In the genomic region with DNA sequence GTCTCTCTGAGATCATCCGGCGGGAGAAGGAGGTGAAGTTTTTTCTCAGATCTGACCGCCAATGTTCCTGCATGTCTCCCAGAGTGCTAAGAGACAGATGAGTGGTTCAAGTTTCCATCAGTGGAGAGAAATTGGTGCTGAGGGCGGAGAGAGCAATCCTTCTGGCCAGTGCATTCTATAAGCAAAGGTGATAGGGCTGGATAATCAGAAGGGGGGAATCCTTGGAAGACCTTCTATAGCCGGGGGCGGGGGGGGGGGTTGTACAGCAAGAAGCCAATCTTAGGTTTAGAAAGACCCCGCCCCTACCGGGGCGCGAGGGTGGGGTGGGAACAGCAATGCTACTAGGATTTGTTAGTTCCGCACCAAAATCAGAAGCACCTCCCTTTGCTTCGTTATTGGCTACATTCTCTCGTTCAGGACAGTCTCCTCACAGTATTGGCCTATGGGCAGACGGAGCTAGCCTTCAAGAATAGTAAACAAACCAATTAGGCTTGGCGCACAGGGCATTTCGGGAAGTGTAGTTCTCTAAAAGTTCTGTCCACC, we compare ENCODE assay signal across 1 mouse cellular context.
TF ChIP-seq lines count a peak whose summit lies in the region.

No protein-coding gene starts in this region.

TF ChIP-seq in CH12.LX, 34 proteins besides CTCF, POLR2A, EP300 and RAD21 (continued from another document):
- no peak for TF ChIP-seq ZKSCAN1 (IDR thresholded peaks at IDR 0.05; ENCODE audit: borderline replicate concordance, low read depth, low read length)
- TF ChIP-seq BHLHE40 (IDR thresholded peaks at IDR 0.05; ENCODE audit: low read depth, low read length) = no peak
- no peak for TF ChIP-seq ZNF384 (IDR thresholded peaks at IDR 0.05; ENCODE audit: low read depth, low read length)
- 0 out of 2 replicates have a peak, but pooled peaks have one; percentile 0 for TF ChIP-seq IRF4 (IDR thresholded peaks at IDR 0.05; ENCODE audit: low read depth, low read length)
- no peak for TF ChIP-seq ETS1 (conservative IDR thresholded peaks at IDR 0.05; ENCODE audit: low read depth, low read length)
- TF ChIP-seq USF1 (IDR thresholded peaks at IDR 0.05; ENCODE audit: low read depth, low read length) = no peak
- no peak for TF ChIP-seq PAX5 (IDR thresholded peaks at IDR 0.05; ENCODE audit: low read length)
- no peak for TF ChIP-seq RCOR1 (conservative IDR thresholded peaks at IDR 0.05; ENCODE audit: low read depth, low read length)
- no peak for TF ChIP-seq ZMIZ1 (IDR thresholded peaks at IDR 0.05; ENCODE audit: low read depth, low read length)
- TF ChIP-seq MEF2A (IDR thresholded peaks at IDR 0.05; ENCODE audit: borderline replicate concordance, low read depth, low read length) = no peak
- peak; percentile 97 for TF ChIP-seq HCFC1 (IDR thresholded peaks at IDR 0.05; ENCODE audit: low read depth, low read length)
- TF ChIP-seq ELF1 (IDR thresholded peaks at IDR 0.05; ENCODE audit: low read depth, low read length) = peak; percentile 88
- TF ChIP-seq TCF12 (IDR thresholded peaks at IDR 0.05; ENCODE audit: low read depth, low read length) = no peak
- TF ChIP-seq GABPA (IDR thresholded peaks at IDR 0.05; ENCODE audit: insufficient replicate concordance, low read depth, low read length) = peak; percentile 17; the same call in 1 of the 2 replicates
- TF ChIP-seq MAFK (IDR thresholded peaks at IDR 0.05; ENCODE audit: insufficient replicate concordance, low read length) = no peak
- no peak for TF ChIP-seq ZC3H11A (IDR thresholded peaks at IDR 0.05; ENCODE audit: low read depth, low read length)
- no peak for TF ChIP-seq JUND (conservative IDR thresholded peaks at IDR 0.05; ENCODE audit: low read depth, low read length)
- TF ChIP-seq MAZ (IDR thresholded peaks at IDR 0.05; ENCODE audit: low read depth, low read length) = peak; percentile 66; the same call in 1 of the 2 replicates
- TF ChIP-seq SMC3 (IDR thresholded peaks at IDR 0.05; ENCODE audit: low read depth, low read length) = no peak
- no peak; the same call in 1 of the 2 replicates for TF ChIP-seq NELFE (IDR thresholded peaks at IDR 0.05; ENCODE audit: low read depth, low read length)
- TF ChIP-seq KAT2A (IDR thresholded peaks at IDR 0.05; ENCODE audit: insufficient replicate concordance, low read length) = peak; percentile 91; the same call in 1 of the 2 replicates
- no peak; the same call in 1 of the 2 replicates for TF ChIP-seq TBP (conservative IDR thresholded peaks at IDR 0.05; ENCODE audit: low read depth, low read length)
- peak; percentile 21; the same call in 1 of the 2 replicates for TF ChIP-seq SIN3A (IDR thresholded peaks at IDR 0.05; ENCODE audit: low read length)
- no peak for TF ChIP-seq UBTF (IDR thresholded peaks at IDR 0.05; ENCODE audit: low read depth, low read length)
- TF ChIP-seq CHD1 (IDR thresholded peaks at IDR 0.05; ENCODE audit: low read depth, low read length) = no peak
- no peak for TF ChIP-seq USF2 (conservative IDR thresholded peaks at IDR 0.05; ENCODE audit: low read depth, low read length)
- TF ChIP-seq JUN (IDR thresholded peaks at IDR 0.05; ENCODE audit: insufficient read depth, low read depth, low read length) = no peak
